Mouse (Mus musculus): ENCODE data around the gene Smn1.
"Not testable (repeated sequence)": the region's sequence is repeated elsewhere in the genome, so short reads cannot be mapped to it uniquely, and the experiment has no call there.

Gene Smn1

GRCm38 (mm10) chr13:100124423-100125257 is at the start of gene Smn1:
Gene Smn1 (plus strand): TSS chr13:100124852.
- peak; percentile 100 for ATAC-seq (ENCODE audit: low TSS enrichment)

- no peak for ATAC-seq (ENCODE audit: low TSS enrichment)
Observed at GRCm38 (mm10) chr13:100098808-100099207, 25.8 kb upstream of the Smn1 start.

- peak; percentile 2; the same call in 1 of the 2 replicates for ATAC-seq (ENCODE audit: low TSS enrichment)
Observed at GRCm38 (mm10) chr13:100103052-100103658, 21.5 kb upstream of the Smn1 start.

GRCm38 (mm10) chr13:100103748-100104254 is 20.9 kb upstream of the Smn1 start, which contains the start of gene Bdp1:
Gene Bdp1 (minus strand): TSS chr13:100104070.
- ATAC-seq (ENCODE audit: low TSS enrichment), result peak; percentile 67

- ATAC-seq (ENCODE audit: low TSS enrichment), result peak; percentile 80
Observed at GRCm38 (mm10) chr13:100107652-100108472, 16.8 kb upstream of the Smn1 start, which contains the start of gene Serf1. Gene Serf1 (plus strand): TSS chr13:100108012.

GRCm38 (mm10) chr13:100112218-100112972 is 12.3 kb upstream of the Smn1 start:
- ATAC-seq (ENCODE audit: low TSS enrichment), result no peak

- no peak for ATAC-seq (ENCODE audit: low TSS enrichment)
Observed at GRCm38 (mm10) chr13:100123970-100124369, 682 bp upstream of the Smn1 start.

GRCm38 (mm10) chr13:100125258-100125643 is 599 bp downstream of the Smn1 start:
- no peak for ATAC-seq (ENCODE audit: low TSS enrichment)

GRCm38 (mm10) chr13:100141646-100142314 is 17.1 kb downstream of the Smn1 start:
- no peak for ATAC-seq (ENCODE audit: low TSS enrichment)

GRCm38 (mm10) chr13:100152659-100153058 is 28.0 kb downstream of the Smn1 start:
- ATAC-seq (ENCODE audit: low TSS enrichment), result no peak

GRCm38 (mm10) chr13:100156624-100157023 is 32.0 kb downstream of the Smn1 start:
- ATAC-seq (ENCODE audit: low TSS enrichment), result no peak

- ATAC-seq (ENCODE audit: low TSS enrichment), result not testable (repeated sequence)
Observed at GRCm38 (mm10) chr13:100161171-100161870, 36.7 kb downstream of the Smn1 start.

GRCm38 (mm10) chr13:100162467-100162866 is 37.8 kb downstream of the Smn1 start:
- not testable (repeated sequence) for ATAC-seq (ENCODE audit: low TSS enrichment)

GRCm38 (mm10) chr13:100166378-100166777 is 41.7 kb downstream of the Smn1 start:
- ATAC-seq (ENCODE audit: low TSS enrichment), result not testable (repeated sequence)

GRCm38 (mm10) chr13:100174360-100174759 is 49.7 kb downstream of the Smn1 start:
- ATAC-seq (ENCODE audit: low TSS enrichment), result not testable (repeated sequence)

GRCm38 (mm10) chr13:100183111-100183510 is 58.5 kb downstream of the Smn1 start:
- not testable (repeated sequence) for ATAC-seq (ENCODE audit: low TSS enrichment)

Data from frontal cortex, adult (tissue).